30 mouse cellular contexts compared by ENCODE assay signal in the genomic region with DNA sequence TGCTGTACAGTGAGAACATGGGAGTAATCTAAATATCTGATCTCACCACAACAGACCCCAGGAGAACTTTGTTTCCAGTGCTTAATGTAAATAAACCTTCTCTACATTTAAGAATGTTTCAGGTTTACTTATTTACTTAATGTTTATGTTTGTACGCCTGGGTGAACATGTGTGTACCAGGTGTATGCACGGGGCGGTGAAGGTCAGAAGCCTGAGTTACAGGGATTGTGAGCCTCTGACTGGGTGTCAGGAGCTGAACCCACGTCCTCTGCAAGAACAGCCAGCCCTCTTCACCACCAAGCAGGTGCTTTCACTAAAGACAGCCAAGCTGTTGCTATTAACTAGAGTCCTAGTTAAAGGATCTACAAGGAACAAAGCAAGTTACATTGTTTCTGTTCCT. TPM values are rescaled to one million over a fixed set of nuclear protein-coding genes. Genes with fewer than 3 reads are reported as not detected.
DNase-seq lines count a peak whose midpoint lies in the region; ATAC-seq and TF ChIP-seq lines count a peak whose summit lies in the region.
"Had no signal": no experiment of that assay in that cellular context is flagged by ENCODE, and none has a peak within 500 bp of the region (broad histone marks: within the 10 kb centered on the region; RNA-seq: fewer than 3 reads in every experiment).

No protein-coding gene starts in this region.

- peaks cover 2% of the 10 kb centered on the region; the same call in 1 of the 2 replicates for H3K4me1 ChIP-seq in heart, adult 2 months (ENCODE audit: control insufficient read depth, insufficient read depth, low read length)
- peaks cover 7 to 33% of the 10 kb centered on the region in 2 experiments for H3K4me1 ChIP-seq in heart, embryonic 14.5 days (ENCODE audit: control insufficient read depth in 2 of 2, insufficient read depth in 2 of 2, low read length in 2 of 2)
- H3K4me1 ChIP-seq in kidney, embryonic 15.5 days = 0 out of 2 replicates have a peak, but pooled peaks cover 4% of the 10 kb centered on the region
- peaks cover 26% of the 10 kb centered on the region for H3K4me1 ChIP-seq in thymus, adult 2 months (replicated peaks; ENCODE audit: control insufficient read depth, insufficient read depth, low read length)
- H3K4me1 ChIP-seq: embryonic facial prominence, embryonic 10.5 days; embryonic facial prominence, embryonic 15.5 days; forebrain, embryonic 12.5 days; hindbrain, embryonic 13.5 days; liver, embryonic 13.5 days; midbrain, embryonic 12.5 days; neural tube, embryonic 12.5 days had no signal

- no peak overlapping the region for H3K4me3 ChIP-seq in heart, adult 2 months
- no peak overlapping the region for H3K4me3 ChIP-seq in heart, embryonic 14.5 days (ENCODE audit: control insufficient read depth in 1 of 2, insufficient read depth in 1 of 2, low read depth in 1 of 2, low read length in 2 of 2)
- no peak overlapping the region for H3K4me3 ChIP-seq in kidney, embryonic 15.5 days (replicated peaks)
- no peak overlapping the region for H3K4me3 ChIP-seq in thymus, adult 2 months (ENCODE audit: control insufficient read depth, insufficient read depth, low read length)
- H3K4me3 ChIP-seq: embryonic facial prominence, embryonic 10.5 days; embryonic facial prominence, embryonic 15.5 days; forebrain, embryonic 12.5 days; hindbrain, embryonic 13.5 days; liver, embryonic 13.5 days; megakaryocyte, embryonic 14.5 days; midbrain, embryonic 12.5 days; myocyte; neural tube, embryonic 12.5 days had no signal

- no peak for TF ChIP-seq CTCF in heart, adult 2 months (IDR thresholded peaks at IDR 0.05)
- no peak for TF ChIP-seq CTCF in thymus, adult 2 months (IDR thresholded peaks at IDR 0.05; ENCODE audit: borderline replicate concordance, control insufficient read depth, extremely low read depth, insufficient read depth, low read length, poor library complexity)

- no peak overlapping the region for H3K4me2 ChIP-seq in heart, embryonic 14.5 days (ENCODE audit: low read length)
- no peak overlapping the region for H3K4me2 ChIP-seq in kidney, embryonic 15.5 days
- H3K4me2 ChIP-seq: embryonic facial prominence, embryonic 15.5 days; forebrain, embryonic 12.5 days; hindbrain, embryonic 13.5 days; liver, embryonic 13.5 days; midbrain, embryonic 12.5 days; neural tube, embryonic 12.5 days had no signal

- peaks cover 14% of the 10 kb centered on the region; the same call in 1 of the 2 replicates for H3K36me3 ChIP-seq in heart, adult 2 months (ENCODE audit: control insufficient read depth, insufficient read depth, low read length)
- H3K36me3 ChIP-seq in heart, embryonic 14.5 days (ENCODE audit: control insufficient read depth, insufficient read depth, low read length) = peaks cover 94% of the 10 kb centered on the region
- H3K36me3 ChIP-seq in kidney, embryonic 15.5 days = no peaks in the 10 kb centered on the region
- no peaks in the 10 kb centered on the region for H3K36me3 ChIP-seq in thymus, adult 2 months (ENCODE audit: control insufficient read depth, insufficient read depth, low read length)
- H3K36me3 ChIP-seq: embryonic facial prominence, embryonic 10.5 days; embryonic facial prominence, embryonic 15.5 days; forebrain, embryonic 12.5 days; G1E; hindbrain, embryonic 13.5 days; liver, embryonic 13.5 days; midbrain, embryonic 12.5 days; neural tube, embryonic 12.5 days had no signal

- no peak for TF ChIP-seq POLR2A in heart, adult 2 months (IDR thresholded peaks at IDR 0.05; ENCODE audit: insufficient read depth, low read depth, low read length)
- no peak for TF ChIP-seq POLR2A in thymus, adult 2 months (IDR thresholded peaks at IDR 0.05; ENCODE audit: control insufficient read depth, extremely low read depth, insufficient read depth, low read length, poor library complexity)

- ATAC-seq in heart, embryonic 14.5 days (ENCODE audit: insufficient number of reproducible peaks, insufficient read depth, low FRiP score, low read depth) = no peak
- ATAC-seq in kidney, embryonic 15.5 days (replicated peaks; ENCODE audit: low FRiP score) = peak; percentile 49; the same call in 1 of the 2 replicates
- ATAC-seq: forebrain, postnatal 0 days; intestine, postnatal 0 days; lung, postnatal 0 days had no signal

- no peak overlapping the region for H3K9ac ChIP-seq in heart, adult 2 months (ENCODE audit: low read depth, low read length)
- peak overlapping the region; percentile 57 for H3K9ac ChIP-seq in heart, embryonic 14.5 days (ENCODE audit: low read length)
- H3K9ac ChIP-seq in kidney, embryonic 15.5 days = no peak overlapping the region
- H3K9ac ChIP-seq: embryonic facial prominence, embryonic 15.5 days; forebrain, embryonic 12.5 days; forebrain, postnatal 0 days; hindbrain, embryonic 13.5 days; liver, embryonic 13.5 days; midbrain, embryonic 12.5 days; neural tube, embryonic 12.5 days had no signal

- H3K9me3 ChIP-seq in heart, embryonic 14.5 days (ENCODE audit: control insufficient read depth, low read length) = no peaks in the 10 kb centered on the region
- no peaks in the 10 kb centered on the region for H3K9me3 ChIP-seq in kidney, embryonic 15.5 days (replicated peaks)
- H3K9me3 ChIP-seq: embryonic facial prominence, embryonic 10.5 days; embryonic facial prominence, embryonic 15.5 days; forebrain, embryonic 12.5 days; G1E; hindbrain, embryonic 13.5 days; liver, embryonic 13.5 days; megakaryocyte, embryonic 14.5 days; midbrain, embryonic 12.5 days; neural tube, embryonic 12.5 days had no signal

- H3K27ac ChIP-seq in heart, adult 2 months = peak overlapping the region; percentile 49; the same call in 1 of the 2 replicates
- peak overlapping the region; percentile 76 to 92 for H3K27ac ChIP-seq in heart, embryonic 14.5 days (replicated peaks in 1 of 2; ENCODE audit: control insufficient read depth in 1 of 2, insufficient read depth in 1 of 2, low read depth in 2 of 2, low read length in 2 of 2)
- peak overlapping the region; percentile 45; the same call in 1 of the 2 replicates for H3K27ac ChIP-seq in kidney, embryonic 15.5 days
- peak overlapping the region; percentile 38 for H3K27ac ChIP-seq in thymus, adult 2 months (ENCODE audit: control insufficient read depth, insufficient read depth, low read length)
- H3K27ac ChIP-seq: embryonic facial prominence, embryonic 10.5 days; embryonic facial prominence, embryonic 15.5 days; forebrain, embryonic 12.5 days; hindbrain, embryonic 13.5 days; liver, embryonic 13.5 days; midbrain, embryonic 12.5 days; neural tube, embryonic 12.5 days had no signal

- no peak for TF ChIP-seq EP300 in heart, adult 2 months (IDR thresholded peaks at IDR 0.05; ENCODE audit: insufficient read depth, low read depth, low read length)

- H3K27me3 ChIP-seq in heart, adult 2 months (ENCODE audit: control insufficient read depth, insufficient read depth, low read length) = no peaks in the 10 kb centered on the region
- H3K27me3 ChIP-seq in heart, embryonic 14.5 days (ENCODE audit: control insufficient read depth, insufficient read depth, low read length) = no peaks in the 10 kb centered on the region
- H3K27me3 ChIP-seq in kidney, embryonic 15.5 days = no peaks in the 10 kb centered on the region
- H3K27me3 ChIP-seq in thymus, adult 2 months (ENCODE audit: control insufficient read depth, insufficient read depth, low read length) = no peaks in the 10 kb centered on the region
- H3K27me3 ChIP-seq: embryonic facial prominence, embryonic 15.5 days; forebrain, embryonic 12.5 days; hindbrain, embryonic 13.5 days; liver, embryonic 13.5 days; midbrain, embryonic 12.5 days; neural tube, embryonic 12.5 days had no signal

- 73% methylated on average over 4 of the region's 4 CpGs for WGBS in heart, adult 2 months
- WGBS in heart, embryonic 14.5 days = 84% methylated on average over 4 of the region's 4 CpGs
- 70% methylated on average over 4 of the region's 4 CpGs for WGBS in kidney, embryonic 15.5 days
- 61% methylated on average over 4 of the region's 4 CpGs for WGBS in thymus, adult 2 months

- intact Hi-C loops in heart, adult 2 months (cut with DNase I) = no loop called here

- no peak for DNase-seq in heart, adult 2 months
- DNase-seq in heart, adult 11 months = no peak
- no peak for DNase-seq in heart, adult 18-20 months
- no peak for DNase-seq in kidney, adult 18-20 months
- no peak for DNase-seq in thymus, adult 2 months
- no peak for DNase-seq in thymus, postnatal 25 days
- DNase-seq: adrenal gland, adult 8-10 months; cerebellum, adult 2 months; cerebellum, postnatal 14 days; forebrain, postnatal 0 days; gastrocnemius, postnatal 10 days; layer of hippocampus, postnatal 36 days; left cerebral cortex, postnatal 4 days; liver, embryonic 13.5 days; lung, adult 18-20 months; lung, postnatal 4 days; right cerebral cortex, adult 18-20 months had no signal

- no peaks in the 10 kb centered on the region for H3K79me2 ChIP-seq in heart, adult 2 months (replicated peaks; ENCODE audit: control insufficient read depth, insufficient read depth, low read length)

RNA-seq across cellular contexts. Expression of a gene that starts 16.3 kb away (rescaled TPM):
- 100 to 1,000 TPM in 1 of 2 experiments, 10 to 100 TPM in 1; 88.1 to 103 TPM for total RNA-seq in heart, adult 2 months (2021)
- polyA plus RNA-seq in heart, adult 2 months (2012; rRNA removed) = 42.2 and 129 TPM in 2 replicates
- polyA plus RNA-seq in heart, embryonic 14.5 days (2014; fragmentation: Nextera tagmentation; extraction: Ambion mirVana) = 14.8 and 17.5 TPM in 2 replicates
- total RNA-seq in heart, adult 18-20 months (2021) = 100 to 1,000 TPM in 1 of 2 experiments, 10 to 100 TPM in 1; 95.0 to 113 TPM
- polyA plus RNA-seq in kidney, embryonic 15.5 days (2015; fragmentation: Nextera tagmentation; extraction: Ambion mirVana) = 13.7 and 15.0 TPM in 2 replicates
- polyA plus RNA-seq in thymus, adult 2 months (2012; rRNA removed) = 13.5 and 14.5 TPM in 2 replicates
